Mouse (Mus musculus): ENCODE results near the gene Atp1b1. TPM values are rescaled to one million over a fixed set of nuclear protein-coding genes. Genes with fewer than 3 reads are reported as not detected.

Atp1b1 gene
- total and polyA plus RNA-seq, 3 experiments: 0.23 to 0.43 TPM; not detected in 1

DNA sequence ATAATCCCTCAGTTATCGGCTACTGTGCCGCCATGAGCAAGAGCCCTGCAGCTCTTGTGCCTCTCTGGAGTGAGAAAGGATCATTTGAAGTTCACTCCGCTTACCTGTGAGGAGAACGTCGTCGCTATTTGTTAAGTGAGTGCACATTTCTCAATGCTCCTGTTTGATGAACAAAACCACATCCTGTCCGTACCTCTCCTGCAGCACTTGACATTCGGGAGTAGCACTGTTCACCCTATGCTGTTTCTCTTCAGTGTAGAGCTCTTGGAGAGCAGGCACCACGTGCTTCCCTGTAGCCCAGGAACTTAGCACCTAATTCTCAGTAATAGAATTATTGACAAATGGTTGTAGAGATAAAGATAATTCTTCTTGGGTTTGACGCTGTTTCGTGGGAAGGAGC lies 44.5 kb downstream of the Atp1b1 start:
- no peaks in the 10 kb centered on the region for H3K27me3 ChIP-seq (ENCODE audit: control insufficient read depth in 1 of 2, insufficient read depth in 2 of 2, low read length in 2 of 2)
- H3K27ac ChIP-seq (ENCODE audit: control insufficient read depth, low read depth, low read length): no peak overlapping the region
- H3K9ac ChIP-seq (ENCODE audit: control insufficient read depth, low read depth, low read length, poor library complexity, severe bottlenecking): no peak overlapping the region
- H3K4me3 ChIP-seq (ENCODE audit: control insufficient read depth in 1 of 2, insufficient read depth in 1 of 2, low read depth in 2 of 2, low read length in 2 of 2): no peak overlapping the region
- no peaks in the 10 kb centered on the region for H3K9me3 ChIP-seq (replicated peaks; ENCODE audit: insufficient read depth, low read length)
- no peaks in the 10 kb centered on the region for H3K79me2 ChIP-seq (ENCODE audit: control insufficient read depth, insufficient read depth, low read length, poor library complexity)
- no peak for TF ChIP-seq GATA1 (IDR thresholded peaks at IDR 0.05; ENCODE audit: low read depth, low read length)
- H3K36me3 ChIP-seq (ENCODE audit: control insufficient read depth in 1 of 2, insufficient read depth in 2 of 2, low read length in 2 of 2): no peaks in the 10 kb centered on the region
- no peak for DNase-seq (ENCODE audit: low read depth, low spot score)
- H3K4me1 ChIP-seq (ENCODE audit: control insufficient read depth in 1 of 2, insufficient read depth in 2 of 2, low read length in 2 of 2): 0 out of 4 replicates have a peak, but pooled peaks cover 0 to 3% of the 10 kb centered on the region in 2 experiments

- TF ChIP-seq ZNF384 (IDR thresholded peaks at IDR 0.05; ENCODE audit: low read depth, low read length) (no peak), UBTF (IDR thresholded peaks at IDR 0.05; ENCODE audit: borderline replicate concordance, insufficient read depth, low read depth, low read length) (no peak), RAD21 (IDR thresholded peaks at IDR 0.05; ENCODE audit: low read depth, low read length) (no peak), CTCF (IDR thresholded peaks at IDR 0.05 in 2 of 3, conservative IDR thresholded peaks at IDR 0.05 in 1 of 3; ENCODE audit: control insufficient read depth in 1 of 3, insufficient read depth in 1 of 3, low read depth in 2 of 3, low read length in 3 of 3, poor library complexity in 1 of 3, severe bottlenecking in 1 of 3) (no peak), POLR2AphosphoS5 (IDR thresholded peaks at IDR 0.05; ENCODE audit: borderline replicate concordance, low read depth, low read length) (no peak), USF2 (IDR thresholded peaks at IDR 0.05; ENCODE audit: borderline replicate concordance in 1 of 2, insufficient read depth in 1 of 2, low read depth in 1 of 2, low read length in 2 of 2) (no peak)
- Histone ChIP-seq H3K27ac (ENCODE audit: control insufficient read depth, low read depth, low read length) (no peak overlapping the region), H3K4me3 (ENCODE audit: control insufficient read depth in 1 of 2, insufficient read depth in 1 of 2, low read depth in 2 of 2, low read length in 2 of 2) (no peak overlapping the region), H3K9me3 (replicated peaks; ENCODE audit: insufficient read depth, low read length) (no peaks in the 10 kb centered on the region), H3K27me3 (ENCODE audit: control insufficient read depth in 1 of 2, insufficient read depth in 2 of 2, low read length in 2 of 2) (no peaks in the 10 kb centered on the region), H3K79me2 (ENCODE audit: control insufficient read depth, insufficient read depth, low read length, poor library complexity) (no peaks in the 10 kb centered on the region), H3K36me3 (ENCODE audit: control insufficient read depth in 1 of 2, insufficient read depth in 2 of 2, low read length in 2 of 2) (no peaks in the 10 kb centered on the region), H3K4me1 (ENCODE audit: control insufficient read depth in 1 of 2, insufficient read depth in 2 of 2, low read length in 2 of 2) (0 out of 4 replicates have a peak, but pooled peaks cover 0 to 3% of the 10 kb centered on the region in 2 experiments), H3K9ac (ENCODE audit: control insufficient read depth, low read depth, low read length, poor library complexity, severe bottlenecking) (no peak overlapping the region)
- DNase-seq (ENCODE audit: low read depth, low spot score): no peak
Observed at GRCm38 (mm10) chr1:164412906-164413305, 45.2 kb downstream of the Atp1b1 start.

- no peak overlapping the region for H3K9ac ChIP-seq (ENCODE audit: control insufficient read depth, low read depth, low read length, poor library complexity, severe bottlenecking)
- TF ChIP-seq KAT2A (conservative IDR thresholded peaks at IDR 0.05; ENCODE audit: low read depth, low read length): no peak
- no peak for TF ChIP-seq CTCF (IDR thresholded peaks at IDR 0.05 in 2 of 3, conservative IDR thresholded peaks at IDR 0.05 in 1 of 3; ENCODE audit: control insufficient read depth in 1 of 3, insufficient read depth in 1 of 3, low read depth in 2 of 3, low read length in 3 of 3, poor library complexity in 1 of 3, severe bottlenecking in 1 of 3)
- TF ChIP-seq SMC3 (IDR thresholded peaks at IDR 0.05; ENCODE audit: low read depth, low read length): no peak
- TF ChIP-seq MAZ (IDR thresholded peaks at IDR 0.05; ENCODE audit: low read depth, low read length): no peak
- no peak for TF ChIP-seq GATA1 (IDR thresholded peaks at IDR 0.05; ENCODE audit: low read depth, low read length)
- no peak for TF ChIP-seq ZKSCAN1 (IDR thresholded peaks at IDR 0.05; ENCODE audit: low read depth, low read length)
- TF ChIP-seq RAD21 (IDR thresholded peaks at IDR 0.05; ENCODE audit: low read depth, low read length): no peak
- H3K9me3 ChIP-seq (replicated peaks; ENCODE audit: insufficient read depth, low read length): no peaks in the 10 kb centered on the region
- no peaks in the 10 kb centered on the region for H3K36me3 ChIP-seq (ENCODE audit: control insufficient read depth in 1 of 2, insufficient read depth in 2 of 2, low read length in 2 of 2)
- no peaks in the 10 kb centered on the region for H3K79me2 ChIP-seq (ENCODE audit: control insufficient read depth, insufficient read depth, low read length, poor library complexity)
- H3K4me1 ChIP-seq (ENCODE audit: control insufficient read depth in 1 of 2, insufficient read depth in 2 of 2, low read length in 2 of 2): 0 out of 4 replicates have a peak, but pooled peaks cover 0 to 3% of the 10 kb centered on the region in 2 experiments
- H3K27me3 ChIP-seq (ENCODE audit: control insufficient read depth in 1 of 2, insufficient read depth in 2 of 2, low read length in 2 of 2): no peaks in the 10 kb centered on the region
- no peak overlapping the region for H3K27ac ChIP-seq (ENCODE audit: control insufficient read depth, low read depth, low read length)
- no peak overlapping the region for H3K4me3 ChIP-seq (ENCODE audit: control insufficient read depth in 1 of 2, insufficient read depth in 1 of 2, low read depth in 2 of 2, low read length in 2 of 2)
- no peak for DNase-seq (ENCODE audit: low read depth, low spot score)
Observed at GRCm38 (mm10) chr1:164411306-164411705, 46.8 kb downstream of the Atp1b1 start.

All from MEL (cell line).